Mouse (Mus musculus) right cerebral cortex, postnatal 10 days (tissue): ENCODE results near the gene Ints6.
"Not testable (repeated sequence)": the region's sequence is repeated elsewhere in the genome, so short reads cannot be mapped to it uniquely, and the experiment has no call there.

Experiments used
- DNase-seq, 2 experiments: peaks; one replicate each; pipeline ENCODE4 v3.0.0; 2021; ENCODE audit warnings: low spot score in 2 of 2

Gene Ints6

DNA sequence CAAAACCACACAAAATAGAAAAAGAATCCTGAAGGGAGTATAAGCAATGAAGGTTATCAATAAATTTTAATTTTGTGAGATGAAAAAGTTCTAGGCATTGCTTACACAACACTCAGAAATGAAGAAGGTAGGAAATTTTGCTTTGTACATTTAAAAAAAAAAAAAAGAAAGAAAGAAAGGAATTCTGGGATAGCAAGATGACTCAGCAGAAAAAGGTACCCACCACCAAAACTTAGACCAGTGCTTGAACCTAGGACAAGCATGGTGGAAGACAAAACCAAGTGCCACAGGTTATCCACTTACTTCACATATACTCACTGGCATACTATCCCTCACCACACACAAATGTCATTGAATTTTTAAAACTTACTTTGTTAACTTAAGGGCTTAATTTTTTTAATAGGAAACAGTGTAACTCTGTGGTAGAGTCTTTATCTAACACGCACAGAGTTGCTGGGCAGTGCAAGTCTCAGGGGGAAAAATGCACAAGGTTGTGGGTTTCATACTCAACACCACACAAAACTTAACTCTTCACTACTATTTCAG is 5.8 kb downstream of the Ints6 start:
- DNase-seq: no peak

DNA sequence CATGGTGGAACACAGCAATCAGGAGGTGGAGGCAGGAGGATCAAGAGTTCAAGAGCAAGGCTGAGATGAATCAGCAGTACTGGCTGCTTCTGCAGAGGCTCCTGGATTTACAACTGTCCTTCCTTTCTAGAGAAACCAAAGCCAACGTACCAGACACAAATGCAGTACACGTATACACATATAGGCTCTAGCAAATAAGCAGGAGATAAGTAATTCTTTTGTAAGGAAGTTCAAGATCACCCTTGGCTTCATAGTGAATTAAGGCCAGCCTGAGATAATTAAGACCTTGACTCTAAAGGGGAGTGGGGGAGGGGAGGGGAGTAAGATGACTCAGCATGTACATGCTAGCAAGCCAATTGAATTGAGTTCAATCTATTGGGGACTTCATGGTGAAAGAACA is 9.5 kb downstream of the Ints6 start:
- no peak for DNase-seq

DNA sequence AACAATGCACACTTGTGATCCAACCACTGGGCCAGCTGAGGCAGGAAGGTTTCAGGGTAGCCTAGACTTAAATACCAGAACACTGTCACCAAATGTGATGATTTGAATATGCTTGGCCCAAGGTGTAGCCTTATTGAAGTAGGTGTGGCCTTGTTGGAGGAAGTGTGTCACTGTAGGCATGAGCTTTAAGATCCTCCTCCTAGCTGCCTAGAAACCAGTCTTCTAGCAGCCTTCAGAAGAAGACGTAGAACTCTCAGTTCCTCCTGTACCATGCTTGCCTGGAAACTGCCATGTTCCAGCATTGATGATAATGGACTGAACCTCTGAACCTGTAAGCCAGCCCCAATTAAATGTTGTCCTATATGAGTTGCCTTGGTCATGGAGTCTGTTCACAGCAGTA is 25.3 kb downstream of the Ints6 start:
- DNase-seq: no peak

DNA sequence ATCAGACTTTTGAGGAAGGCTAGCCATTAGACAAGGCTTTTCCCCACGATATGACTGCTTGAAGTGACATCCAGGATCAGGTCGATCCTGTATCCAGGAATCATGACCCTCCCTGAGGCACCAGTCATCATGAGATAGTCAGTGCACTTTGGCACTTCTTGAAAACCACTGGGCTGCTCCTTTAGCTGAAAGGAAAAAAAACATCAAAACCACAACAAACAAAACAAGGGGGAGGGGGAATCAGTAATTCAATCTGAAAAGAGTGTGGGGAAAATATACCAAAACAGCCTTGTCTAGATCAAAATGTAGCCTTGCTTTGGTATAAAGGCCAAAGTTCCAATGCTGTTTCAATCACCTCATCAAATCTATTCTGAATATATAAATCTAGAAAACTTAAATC is 27.3 kb downstream of the Ints6 start:
- DNase-seq: no peak

DNA sequence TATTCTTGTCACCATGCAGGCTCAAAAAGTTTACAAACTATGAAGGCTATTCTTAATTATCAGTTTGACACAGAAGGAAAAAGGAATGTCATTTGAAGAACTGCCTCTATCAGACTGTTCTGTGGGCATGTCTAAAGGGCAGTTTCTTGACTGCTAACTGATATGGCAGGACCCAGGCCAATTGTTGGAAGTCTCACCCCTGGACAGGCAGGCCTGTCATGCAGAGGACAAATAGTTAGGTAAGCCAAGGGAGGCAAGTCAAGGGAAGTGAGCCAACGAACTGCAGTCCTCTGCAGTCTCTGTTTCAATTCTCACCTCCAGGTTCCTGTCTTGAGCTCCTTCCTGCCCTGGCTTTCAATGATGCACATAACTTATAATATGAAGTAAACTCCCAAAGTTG is 29.1 kb downstream of the Ints6 start:
- DNase-seq: no peak

DNA sequence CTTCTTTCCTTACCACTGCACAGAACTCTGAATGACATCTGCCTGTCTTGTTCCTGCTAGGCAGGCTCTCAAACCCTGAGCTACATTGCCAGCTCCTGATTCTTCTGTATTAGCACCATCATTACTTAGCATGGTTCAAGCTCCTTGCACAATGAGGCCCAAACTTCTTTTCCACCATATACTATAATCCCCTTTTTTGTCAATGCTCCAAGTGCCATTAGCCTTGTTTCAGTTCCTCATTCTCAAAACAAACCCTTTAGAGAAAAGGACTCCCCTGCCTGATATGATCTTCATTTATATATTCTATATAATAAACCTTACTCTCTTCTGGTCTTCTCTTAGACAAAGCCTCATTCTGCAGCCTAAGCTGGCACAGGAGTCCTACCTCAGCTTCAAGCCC is 36.4 kb downstream of the Ints6 start:
- no peak for DNase-seq

DNA sequence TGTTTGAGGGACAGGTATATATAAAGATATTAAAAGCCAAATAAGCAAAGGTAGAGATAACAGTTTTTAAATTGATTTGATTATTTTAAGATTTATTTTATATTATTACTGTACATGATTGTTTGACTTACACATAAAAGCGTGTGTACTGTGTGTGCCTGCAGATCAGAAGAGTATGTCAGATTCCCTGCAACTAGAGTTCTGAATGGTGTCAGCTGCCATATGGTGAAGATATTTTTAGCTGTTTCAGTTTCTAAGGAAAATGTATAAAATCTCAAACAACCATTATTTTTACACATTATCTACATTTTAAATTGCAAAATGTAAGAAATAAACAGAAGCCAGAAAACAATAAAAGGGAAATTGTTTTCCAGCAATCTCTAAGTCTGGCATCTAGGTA is 39.3 kb downstream of the Ints6 start:
- DNase-seq: no peak

DNA sequence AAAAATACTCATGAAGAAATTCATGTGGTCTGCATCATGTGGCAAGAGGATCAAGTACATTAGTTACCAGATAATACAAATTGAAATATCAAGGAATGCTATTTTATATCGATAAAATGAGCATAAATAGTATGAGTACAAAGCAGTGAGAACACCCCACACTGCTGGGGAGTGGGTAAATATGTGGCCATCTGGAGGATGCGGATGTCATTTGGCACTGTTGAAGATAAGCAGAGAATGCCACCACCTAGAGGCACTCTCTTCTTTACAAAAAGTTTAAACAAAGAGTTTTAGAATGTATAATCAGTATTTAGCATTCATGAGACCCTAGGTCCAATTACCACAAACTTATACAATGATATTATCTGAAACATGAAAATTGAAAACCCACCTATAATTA is 42.8 kb downstream of the Ints6 start:
- DNase-seq: no peak

DNA sequence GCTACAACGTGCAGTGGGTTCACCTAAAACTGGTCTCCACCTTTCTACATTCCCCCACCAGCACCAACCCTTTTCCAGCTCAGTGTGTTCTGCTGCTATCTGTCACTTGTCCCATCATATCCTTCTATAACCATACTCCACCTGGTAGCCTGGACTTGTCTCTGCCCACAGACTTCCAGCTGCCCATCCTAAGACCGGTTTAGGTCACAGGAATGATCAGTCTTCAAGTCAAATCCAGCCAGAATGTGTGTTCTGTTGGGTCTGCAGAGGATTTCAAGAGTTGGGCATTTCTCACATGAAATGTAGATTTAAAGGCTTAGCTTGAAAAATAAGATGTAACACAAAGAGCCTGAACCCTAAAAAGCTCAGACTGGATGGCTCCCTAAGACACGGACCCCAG is 87.3 kb downstream of the Ints6 start:
- no peak for DNase-seq

DNA sequence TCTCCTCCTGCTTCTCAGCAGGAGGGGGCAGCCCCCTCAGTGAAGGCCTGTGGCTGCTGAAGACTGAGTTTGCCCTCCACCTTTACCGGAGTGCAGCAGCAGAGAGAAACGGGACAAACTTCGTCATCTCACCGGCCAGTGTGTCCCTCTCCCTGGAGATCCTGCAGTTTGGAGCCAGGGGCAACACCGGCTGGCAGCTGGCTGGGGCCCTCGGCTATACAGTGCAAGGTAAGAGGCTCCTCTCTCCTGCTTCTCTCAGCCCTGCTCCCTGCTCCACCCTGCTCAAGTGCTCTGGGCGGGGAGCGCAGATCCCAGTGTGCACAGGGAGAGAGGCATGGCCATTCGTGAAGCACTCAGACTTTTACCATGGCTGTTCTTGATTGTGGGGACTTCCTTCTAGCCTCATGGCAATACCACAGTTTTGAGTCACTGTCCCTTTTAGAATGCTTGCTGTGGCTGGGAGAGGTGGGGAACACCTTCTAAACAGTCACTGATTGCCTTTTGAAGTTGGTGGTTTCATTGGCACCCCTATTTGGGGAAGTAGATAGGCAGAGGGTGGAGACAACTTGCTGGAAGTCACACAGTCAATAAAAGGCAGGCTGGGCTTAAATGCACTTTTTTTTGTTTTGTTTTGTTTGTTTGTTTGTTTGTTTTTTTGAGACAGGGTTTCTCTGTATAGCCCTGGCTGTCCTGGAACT is 95.8 kb downstream of the Ints6 start:
- DNase-seq: no peak

DNA sequence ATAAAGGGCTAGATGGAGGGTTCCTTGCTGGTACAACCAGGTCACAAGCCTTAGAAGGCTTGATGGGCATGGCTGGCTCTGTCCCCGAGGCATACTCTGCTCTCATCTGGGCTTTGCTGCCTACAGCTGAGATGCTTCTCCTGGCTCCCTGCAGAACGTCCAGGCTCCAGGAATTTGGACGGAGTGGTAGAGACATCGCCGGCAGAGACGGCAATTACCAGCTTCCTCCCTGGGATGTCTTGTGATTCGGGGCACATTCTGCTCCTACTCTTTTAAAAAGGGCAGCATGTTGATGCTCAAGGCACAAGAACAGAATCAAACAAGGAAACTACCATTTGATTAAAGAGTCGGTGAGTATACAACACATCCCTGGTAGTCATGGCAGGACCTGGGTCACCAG is 97.6 kb downstream of the Ints6 start, which contains the start of gene Serpine3:
TSS of gene Serpine3 (plus strand) at position 301 of the 400 bp plus-strand sequence.
- no peak for DNase-seq

DNA sequence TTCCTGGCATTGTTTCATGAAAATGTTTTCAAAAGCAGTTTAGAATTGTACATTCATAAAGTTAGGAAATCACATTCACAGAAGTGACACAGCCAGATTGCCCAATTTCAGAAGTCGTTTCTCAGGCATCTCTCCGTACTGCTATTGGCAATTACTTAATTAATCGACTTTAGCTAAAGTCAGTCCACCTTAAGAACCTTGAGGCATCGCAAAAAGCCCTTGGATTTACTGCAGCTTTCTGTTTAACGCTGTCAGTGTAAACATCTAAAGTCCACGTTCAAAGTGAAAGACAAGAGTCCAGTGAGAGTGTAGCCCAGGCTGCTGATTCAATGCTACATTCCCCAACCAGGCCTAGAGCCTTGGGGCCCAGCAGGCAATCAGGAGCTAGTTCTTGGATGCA is 98.6 kb downstream of the Ints6 start:
- DNase-seq: no peak

DNA sequence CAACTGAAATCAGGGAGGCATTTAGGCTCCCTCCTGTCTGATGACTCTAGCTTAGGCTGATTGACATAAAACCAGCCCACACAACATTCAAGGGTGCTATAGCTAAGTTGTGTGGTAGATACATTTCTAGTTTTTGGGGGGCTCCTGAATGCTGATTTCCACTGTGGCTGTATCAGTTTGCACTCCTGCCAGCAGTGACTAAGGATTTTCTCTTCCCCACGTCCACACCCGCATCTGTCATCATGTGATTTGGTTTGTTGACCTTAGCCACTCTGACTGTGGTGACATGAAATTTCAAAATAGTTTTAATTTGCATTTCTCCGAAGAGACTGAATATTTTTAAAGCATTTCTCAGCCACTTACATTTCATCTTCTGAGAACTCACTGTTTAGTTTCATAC is 103.5 kb downstream of the Ints6 start:
- no peak for DNase-seq

DNA sequence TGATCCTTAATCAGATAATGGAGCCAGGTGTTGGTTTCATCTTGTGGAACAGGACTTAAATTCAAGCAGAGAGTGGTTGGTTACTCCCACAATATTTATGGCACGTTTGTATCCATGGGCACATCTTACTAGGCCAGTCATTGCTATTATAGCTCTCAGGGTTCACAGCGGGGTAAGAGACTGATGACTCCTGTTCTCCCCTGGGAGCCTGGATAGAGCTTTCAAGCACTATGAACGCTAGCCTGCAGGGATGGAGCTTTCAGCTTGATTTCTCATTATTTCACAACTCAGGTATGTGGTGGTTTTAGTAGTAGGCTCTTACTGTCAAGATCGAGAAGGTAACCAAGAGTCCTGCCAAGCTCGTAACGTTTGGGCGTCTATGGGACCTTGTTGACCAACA is 105.0 kb downstream of the Ints6 start:
- DNase-seq: no peak

DNA sequence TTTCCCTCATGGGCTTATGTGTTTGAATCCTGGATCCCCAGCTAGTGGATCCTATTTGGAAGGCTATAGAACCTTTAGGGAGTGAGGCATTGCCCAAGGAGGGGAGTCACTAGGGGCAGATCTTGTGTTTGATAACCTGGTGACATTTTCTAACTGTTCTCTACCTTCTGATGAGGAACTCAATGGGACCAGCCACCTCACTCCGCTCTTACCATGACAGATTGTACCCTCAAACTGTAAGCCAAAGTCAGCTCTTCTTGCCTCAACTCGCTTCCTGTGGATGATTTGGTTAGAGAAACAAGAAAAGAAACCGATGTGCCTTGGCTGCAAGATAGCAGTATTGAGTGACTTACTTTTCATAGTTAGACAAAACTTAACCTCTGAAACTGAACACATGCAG is 109.2 kb downstream of the Ints6 start:
- no peak for DNase-seq

DNA sequence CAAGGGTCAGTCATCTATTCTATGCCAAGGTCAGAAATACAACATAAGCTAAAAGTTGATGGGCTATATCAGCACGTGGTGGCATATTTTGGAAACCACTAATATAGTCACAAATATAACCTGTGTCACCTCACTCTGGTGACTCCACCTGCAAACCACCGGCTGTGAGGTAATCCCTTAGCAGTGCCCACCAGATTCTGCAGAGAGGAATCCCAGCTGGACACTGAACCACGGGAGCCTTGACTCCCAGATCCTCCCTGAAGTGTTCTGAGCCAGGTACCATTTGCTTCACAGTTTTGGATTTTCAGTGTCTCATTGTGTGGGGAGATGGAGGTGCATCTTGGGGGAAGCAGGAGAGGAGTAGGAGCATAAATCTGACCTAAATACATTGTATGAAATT is 110.6 kb downstream of the Ints6 start:
- DNase-seq: no peak

DNA sequence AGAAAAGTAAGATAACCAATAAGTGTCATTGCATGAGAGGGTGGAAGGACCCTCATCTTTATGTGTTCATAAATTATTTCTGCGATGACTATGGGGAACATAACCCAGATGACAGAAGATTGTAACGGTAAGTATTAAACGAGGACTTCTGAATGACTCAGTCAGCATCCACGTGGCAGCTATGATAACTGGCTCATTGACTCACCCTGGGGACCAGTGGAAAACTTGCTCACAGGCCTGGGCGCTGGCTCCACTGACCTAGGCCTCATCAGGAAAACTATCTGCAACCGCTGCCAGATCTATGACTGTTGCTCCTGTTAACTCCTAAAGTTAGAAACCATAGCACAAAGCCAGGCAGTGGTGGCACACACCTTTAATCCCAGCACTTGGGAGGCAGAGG is 112.6 kb downstream of the Ints6 start:
- no peak for DNase-seq

DNA sequence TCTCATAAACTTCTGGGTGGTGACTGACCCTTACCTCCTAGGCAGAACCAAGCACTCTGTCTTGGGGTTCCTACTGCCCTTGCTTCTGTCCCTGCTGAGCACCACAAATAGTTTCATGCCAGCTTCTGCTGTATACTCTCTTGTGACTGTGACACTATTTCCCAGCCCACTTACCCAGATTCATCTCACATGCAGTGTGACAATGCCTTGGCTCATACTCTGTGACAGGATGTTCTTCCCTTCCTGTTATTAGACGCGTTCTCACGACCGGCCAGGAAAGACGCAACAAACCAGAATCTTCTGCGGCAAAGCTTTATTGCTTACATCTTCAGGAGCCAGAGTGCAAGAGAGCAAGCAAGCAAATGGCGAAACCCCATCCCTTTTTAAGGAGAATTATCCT is 118.6 kb downstream of the Ints6 start:
- DNase-seq: not testable (repeated sequence)

DNA sequence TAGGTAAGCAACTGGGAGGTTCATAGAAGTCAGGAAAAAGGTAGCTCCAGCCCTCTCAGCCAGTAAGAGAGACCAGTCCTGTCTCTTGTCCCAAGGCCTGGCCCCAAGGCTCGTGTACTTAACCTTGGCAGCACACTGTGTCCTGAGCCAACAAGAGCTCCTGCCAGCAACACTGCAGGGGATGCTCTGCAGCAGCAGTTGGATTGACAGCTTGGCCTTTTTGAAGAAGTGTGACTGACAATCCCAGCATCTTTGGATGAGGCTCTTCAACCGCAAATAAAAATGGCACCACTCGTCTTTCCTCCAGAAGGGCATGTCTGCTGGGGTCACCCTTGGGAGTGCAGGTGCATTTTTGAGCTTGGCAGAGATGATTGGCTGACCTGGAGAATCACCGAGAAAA is 120.6 kb downstream of the Ints6 start:
- DNase-seq: no peak

DNA sequence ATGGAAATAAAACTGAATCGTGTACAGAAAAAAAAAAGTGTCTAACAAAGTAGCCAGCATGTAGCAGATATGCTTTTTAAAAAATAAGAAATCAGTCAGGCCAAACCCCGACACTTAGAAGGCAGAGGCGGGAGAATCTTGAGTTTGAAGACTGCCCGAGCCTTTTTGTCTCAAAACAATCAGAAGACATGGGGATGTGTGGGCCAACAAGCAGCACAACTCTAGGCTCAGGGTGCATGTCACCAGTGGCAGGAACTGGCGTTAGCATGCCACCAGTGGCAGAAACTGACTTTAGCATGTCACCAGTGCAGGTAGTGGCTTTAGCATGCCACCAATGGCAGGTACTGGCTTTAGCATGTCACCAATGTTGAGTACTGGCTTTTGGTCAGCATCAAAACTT is 121.4 kb downstream of the Ints6 start:
- no peak for DNase-seq

DNA sequence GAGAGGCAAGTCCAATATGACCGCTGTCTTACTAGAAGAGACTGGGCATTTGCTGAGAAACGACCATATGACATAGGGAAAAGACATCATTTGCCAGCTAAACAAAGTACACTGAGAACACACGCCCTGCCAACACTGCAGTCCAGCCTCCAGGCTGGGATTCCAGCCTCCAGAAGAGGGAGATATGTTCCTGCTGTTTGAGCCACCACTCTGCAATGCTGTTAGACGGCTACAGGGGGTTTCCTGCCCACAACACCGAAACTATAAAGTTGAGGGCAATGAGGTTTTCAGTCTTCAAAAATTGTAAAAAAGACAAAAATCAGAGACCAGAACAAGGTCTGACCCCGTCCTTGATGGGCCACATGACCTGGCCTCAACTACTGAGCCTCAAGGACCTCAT is 121.9 kb downstream of the Ints6 start:
- peak in 1 of 2 experiments; percentile 43 for DNase-seq

DNA sequence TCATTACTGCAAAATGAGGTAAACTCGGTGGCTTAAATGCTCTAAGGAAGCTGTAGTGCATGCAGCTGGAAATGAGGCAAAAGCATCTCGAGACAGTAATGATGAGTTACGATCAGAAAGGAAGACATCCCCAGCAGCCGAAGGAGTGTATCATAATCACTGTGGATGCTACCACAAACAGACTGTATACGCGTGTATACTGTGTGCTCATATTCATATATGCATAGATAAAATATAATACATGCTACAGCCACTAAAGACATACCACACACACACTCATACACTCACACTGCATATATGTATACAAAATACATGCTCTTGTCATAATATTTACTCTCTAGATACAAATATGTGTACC is 122.6 kb downstream of the Ints6 start:
- peak in 1 of 2 experiments; percentile 16 for DNase-seq

DNA sequence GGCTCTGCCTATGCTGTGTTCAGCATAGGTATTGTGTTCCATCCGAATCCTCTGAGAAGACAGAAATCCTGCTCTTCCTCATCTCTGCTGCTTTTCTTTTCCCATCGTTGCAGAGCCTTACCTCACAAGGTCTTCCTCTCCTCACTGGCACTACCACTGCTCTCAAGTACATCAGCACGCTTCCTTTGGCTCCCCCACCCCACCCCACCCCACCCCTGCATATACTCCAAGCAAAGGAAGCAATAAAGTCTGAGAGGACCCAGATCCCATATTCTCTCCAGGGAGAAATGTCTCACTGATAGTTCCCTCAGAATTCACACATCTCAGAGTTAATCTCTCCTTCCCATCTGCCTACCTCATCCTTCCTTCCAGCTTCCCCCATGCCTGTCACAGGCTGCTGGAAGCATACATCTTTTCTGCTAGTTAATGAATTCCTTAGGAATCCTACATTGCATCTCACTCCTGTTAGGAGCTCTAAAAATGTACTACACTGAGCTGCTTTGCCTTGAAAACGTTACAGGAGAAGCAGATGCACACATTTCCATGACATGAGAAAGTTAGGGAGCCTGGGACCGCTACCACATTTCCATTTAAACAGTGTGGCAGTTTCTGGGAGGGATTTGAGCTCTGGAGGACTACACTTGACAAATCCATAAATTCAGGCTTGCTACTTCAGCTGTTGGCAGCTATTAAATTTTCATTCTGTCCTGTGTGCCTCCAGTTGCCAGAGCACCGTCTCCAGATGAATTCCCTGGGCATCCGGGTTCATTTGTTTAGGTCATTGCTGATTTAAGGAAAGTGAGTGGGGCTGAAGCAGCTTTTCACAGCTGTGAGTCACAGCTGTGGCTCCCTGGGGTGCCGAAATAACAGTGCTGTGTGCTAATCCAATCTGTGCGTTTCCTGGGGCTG is 123.3 kb downstream of the Ints6 start:
- peak; percentile 56 to 76 for DNase-seq
